Mouse (Mus musculus) limb, embryonic 13.5 days (tissue): ENCODE results near the gene Ugp2. TPM values are rescaled to one million over a fixed set of nuclear protein-coding genes. Genes with fewer than 3 reads are reported as not detected.
A peak's percentile ranks its signal among the peaks of the same experiment; 100 is the strongest.

Source experiments
- ATAC-seq: fragments of 200-750 bp; cut with Nextera tagmentation; 2 replicates; pipeline ENCODE4 v1.8.0; 2017; ENCODE audit warnings: low read depth, moderate number of reproducible peaks, moderate TSS enrichment; ENCODE audit not compliant: low FRiP score
- H3K27ac ChIP-seq: fragments of 300-500 bp; sonication (generic); 2 replicates; pipeline ENCODE4 v1.5.1; 2015; ENCODE audit warnings: inconsistent platforms, mild to moderate bottlenecking, moderate library complexity
- H3K27me3 ChIP-seq: fragments of 300-500 bp; sonication (generic); 2 replicates; pipeline ENCODE4 v1.6.1; 2015; ENCODE audit warnings: mild to moderate bottlenecking, inconsistent platforms
- H3K36me3 ChIP-seq: fragments of 300-500 bp; sonication (generic); 2 replicates; pipeline ENCODE4 v1.6.1; 2015; ENCODE audit warnings: inconsistent platforms, mild to moderate bottlenecking, moderate library complexity
- H3K4me1 ChIP-seq: fragments of 300-500 bp; sonication (generic); 2 replicates; pipeline ENCODE4 v1.6.1; 2015; ENCODE audit warnings: inconsistent platforms
- H3K4me2 ChIP-seq: fragments of 300-500 bp; sonication (generic); replicated peaks from 2 replicates; pipeline ENCODE4 v1.6.1; 2015; ENCODE audit warnings: inconsistent platforms, mild to moderate bottlenecking, moderate library complexity
- H3K4me3 ChIP-seq: fragments of 300-500 bp; sonication (generic); 2 replicates; pipeline ENCODE4 v1.5.1; 2015; ENCODE audit warnings: moderate library complexity, mild to moderate bottlenecking, inconsistent platforms
- H3K9ac ChIP-seq: fragments of 300-500 bp; sonication (generic); 2 replicates; pipeline ENCODE4 v1.6.1; 2015; ENCODE audit warnings: mild to moderate bottlenecking, inconsistent platforms
- H3K9me3 ChIP-seq: fragments of 300-500 bp; sonication (generic); 2 replicates; pipeline ENCODE4 v1.6.1; 2016; ENCODE audit warnings: inconsistent platforms
- WGBS: fragments of 180-500 bp; shearing (Covaris S2); methylation state at CpG from one replicate; pipeline ENCODE4 v1.1.7; 2015; 5-methylcytosine and 5-hydroxymethylcytosine counted together
- polyA plus RNA-seq: library from polyadenylated mRNA; unstranded; fragments of >200 nt; fragmentation: Nextera tagmentation; extraction: Ambion mirVana; gene quantifications from 2 replicates; pipeline ENCODE4 v1.2.1, GENCODE M21; 2015

The Ugp2 gene
- 101 and 109 TPM in 2 replicates for polyA plus RNA-seq

DNA sequence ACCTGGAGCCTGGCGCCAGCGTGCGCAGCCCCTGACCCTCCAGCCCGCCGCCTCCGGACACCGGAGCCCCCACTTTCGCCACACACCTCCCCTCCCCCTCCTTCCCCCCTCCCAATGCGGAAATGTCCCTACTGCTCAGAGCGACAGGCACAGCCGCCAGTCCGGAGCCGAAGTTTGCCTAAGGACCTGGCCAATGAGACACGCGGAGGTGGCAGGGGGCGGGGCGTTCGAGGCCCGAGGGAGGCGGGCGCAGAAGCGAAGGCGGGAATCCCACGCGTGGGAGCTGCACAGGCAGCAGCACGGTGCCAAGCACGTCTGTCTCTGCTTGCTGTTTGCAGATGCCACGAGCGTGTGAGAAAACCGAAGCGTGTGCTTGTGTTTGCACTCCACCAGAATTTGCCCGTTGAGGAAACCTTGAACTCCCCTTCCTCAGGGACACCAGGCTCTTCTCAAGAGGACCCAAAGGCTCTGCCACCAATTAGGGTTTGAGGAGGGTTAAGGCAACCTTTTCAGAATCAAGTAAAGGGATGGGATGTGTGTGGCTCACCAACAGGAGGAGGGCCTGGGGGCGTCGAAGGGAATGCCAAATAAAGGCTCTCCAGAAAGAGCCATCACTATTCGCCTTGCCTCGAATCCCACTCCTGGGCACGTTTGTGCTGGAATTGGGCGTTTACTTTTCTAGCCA, at the start of gene Ugp2:
TSS of gene Ugp2 (minus strand) at position 80 of the 685 bp plus-strand sequence.
- Histone ChIP-seq H3K27me3 (no peaks in the 10 kb centered on the region), H3K36me3 (no peaks in the 10 kb centered on the region), H3K4me3 (peak within 1 kb of the TSS; percentile 74), H3K9me3 (no peaks in the 10 kb centered on the region), H3K9ac (peak within 1 kb of the TSS; percentile 82), H3K4me2 (peak within 1 kb of the TSS; percentile 71), H3K27ac (peak within 1 kb of the TSS; percentile 94), H3K4me1 (peaks cover 33% of the 10 kb centered on the region)
- ATAC-seq, result peak; percentile 94
- 5% methylated on average over 37 of the region's 38 CpGs for WGBS

DNA sequence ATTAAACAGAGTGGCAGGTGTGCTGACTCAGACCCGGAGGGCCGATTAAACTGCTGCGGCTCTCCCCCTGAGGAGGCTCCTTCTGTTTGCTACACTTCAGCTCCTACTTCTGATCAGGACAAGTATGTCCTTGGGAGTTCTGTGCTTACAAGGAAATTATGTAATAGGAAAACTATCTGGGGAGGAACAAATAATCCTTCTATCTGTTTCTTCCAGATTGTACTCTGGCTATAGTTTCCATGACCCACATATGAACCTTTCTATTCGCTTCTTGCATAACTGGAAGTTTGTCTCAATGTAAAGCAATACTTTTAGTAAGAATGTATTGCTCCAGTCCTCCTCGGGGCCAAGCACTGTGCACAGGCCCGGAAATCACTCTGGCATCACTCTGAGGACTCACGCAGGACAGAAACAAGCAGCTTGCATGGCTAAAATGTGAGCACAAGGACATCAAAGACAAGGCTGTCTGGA, 43.9 kb upstream of the Ugp2 start:
- H3K9me3 ChIP-seq, result no peaks in the 10 kb centered on the region
- H3K4me1 ChIP-seq, result 0 out of 2 replicates have a peak, but pooled peaks cover 8% of the 10 kb centered on the region
- H3K4me2 ChIP-seq, result no peak overlapping the region
- H3K4me3 ChIP-seq, result no peak overlapping the region
- H3K27me3 ChIP-seq, result no peaks in the 10 kb centered on the region
- 39% methylated on average over 7 of the region's 7 CpGs for WGBS
- H3K27ac ChIP-seq, result peak overlapping the region; percentile 15; the same call in 1 of the 2 replicates
- H3K9ac ChIP-seq, result no peak overlapping the region
- H3K36me3 ChIP-seq, result no peaks in the 10 kb centered on the region
- peak; percentile 84 for ATAC-seq

DNA sequence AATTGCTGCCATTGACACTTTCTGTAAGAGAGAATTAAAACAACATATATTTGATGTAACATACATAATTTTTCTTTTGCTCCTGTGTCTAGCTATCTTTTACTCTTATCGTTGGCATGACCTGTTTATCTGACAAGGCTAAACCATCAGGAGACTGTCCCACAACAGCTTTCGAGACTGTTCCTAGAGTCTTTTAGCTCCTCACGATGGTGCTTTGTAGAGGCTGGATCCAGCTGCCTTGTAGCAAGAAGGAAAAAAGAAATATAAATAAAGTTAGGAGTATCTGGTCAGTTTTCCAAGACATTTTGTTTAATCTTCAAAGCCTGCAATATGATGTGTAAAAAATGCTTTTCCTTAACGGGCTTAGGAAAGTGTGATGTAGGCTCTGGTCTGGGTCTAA, 35.7 kb upstream of the Ugp2 start:
- no peaks in the 10 kb centered on the region for H3K27me3 ChIP-seq
- H3K36me3 ChIP-seq, result no peaks in the 10 kb centered on the region
- H3K4me2 ChIP-seq, result no peak overlapping the region
- no peak overlapping the region for H3K4me3 ChIP-seq
- no peaks in the 10 kb centered on the region for H3K4me1 ChIP-seq
- WGBS, result 86% methylated on average over 4 of the region's 4 CpGs
- no peak overlapping the region for H3K9ac ChIP-seq
- H3K27ac ChIP-seq, result no peak overlapping the region
- no peaks in the 10 kb centered on the region for H3K9me3 ChIP-seq
- ATAC-seq, result no peak

DNA sequence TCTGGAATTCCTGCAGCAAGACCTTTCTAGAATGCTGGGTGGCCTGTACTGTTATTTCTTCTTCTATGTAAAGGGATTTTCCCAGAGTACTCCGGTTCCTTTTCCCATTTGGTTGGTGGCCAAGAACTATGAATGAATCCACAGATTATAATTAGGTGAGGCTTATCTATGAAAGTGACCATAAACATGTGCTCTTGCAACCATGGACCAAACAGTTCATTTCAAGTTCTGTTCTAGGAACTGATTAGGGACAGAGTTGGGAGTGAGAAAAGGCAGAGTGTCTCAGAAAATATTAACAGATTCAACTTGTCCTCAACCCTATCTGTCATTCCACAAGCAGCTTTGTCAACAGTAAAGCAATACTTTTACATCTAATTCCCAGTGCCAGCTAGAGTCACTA, 35.1 kb upstream of the Ugp2 start:
- Histone ChIP-seq H3K9me3 (no peaks in the 10 kb centered on the region), H3K4me3 (no peak overlapping the region), H3K36me3 (no peaks in the 10 kb centered on the region), H3K27ac (no peak overlapping the region), H3K9ac (no peak overlapping the region), H3K27me3 (no peaks in the 10 kb centered on the region), H3K4me2 (no peak overlapping the region), H3K4me1 (no peaks in the 10 kb centered on the region)
- ATAC-seq, result no peak
- WGBS, result 69% methylated on average over 1 of the region's 1 CpGs

DNA sequence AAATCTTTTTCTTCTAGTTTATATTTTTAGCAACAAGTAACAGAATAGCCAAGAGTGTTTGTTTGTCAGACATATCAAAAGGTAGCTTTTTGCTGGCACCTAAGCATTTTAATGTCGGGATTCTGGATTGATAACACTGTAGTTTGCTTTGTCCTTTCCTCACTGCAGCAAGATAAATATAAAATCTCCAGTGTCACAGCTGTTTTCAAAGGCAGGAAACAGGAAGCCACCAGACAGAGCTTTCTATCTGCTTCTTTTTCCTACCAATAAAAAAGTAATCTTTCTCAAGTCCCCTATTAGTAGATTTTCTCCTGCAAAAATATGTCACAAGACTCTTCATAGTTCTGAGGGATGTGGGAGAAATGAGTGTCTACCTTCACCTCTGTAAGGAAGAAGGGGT, 32.9 kb upstream of the Ugp2 start:
- Histone ChIP-seq H3K27ac (no peak overlapping the region), H3K9me3 (no peaks in the 10 kb centered on the region), H3K4me1 (peaks cover 16% of the 10 kb centered on the region), H3K27me3 (no peaks in the 10 kb centered on the region), H3K4me2 (no peak overlapping the region), H3K36me3 (no peaks in the 10 kb centered on the region), H3K9ac (no peak overlapping the region), H3K4me3 (no peak overlapping the region)
- 71% methylated on average over 1 of the region's 1 CpGs for WGBS
- ATAC-seq, result no peak

DNA sequence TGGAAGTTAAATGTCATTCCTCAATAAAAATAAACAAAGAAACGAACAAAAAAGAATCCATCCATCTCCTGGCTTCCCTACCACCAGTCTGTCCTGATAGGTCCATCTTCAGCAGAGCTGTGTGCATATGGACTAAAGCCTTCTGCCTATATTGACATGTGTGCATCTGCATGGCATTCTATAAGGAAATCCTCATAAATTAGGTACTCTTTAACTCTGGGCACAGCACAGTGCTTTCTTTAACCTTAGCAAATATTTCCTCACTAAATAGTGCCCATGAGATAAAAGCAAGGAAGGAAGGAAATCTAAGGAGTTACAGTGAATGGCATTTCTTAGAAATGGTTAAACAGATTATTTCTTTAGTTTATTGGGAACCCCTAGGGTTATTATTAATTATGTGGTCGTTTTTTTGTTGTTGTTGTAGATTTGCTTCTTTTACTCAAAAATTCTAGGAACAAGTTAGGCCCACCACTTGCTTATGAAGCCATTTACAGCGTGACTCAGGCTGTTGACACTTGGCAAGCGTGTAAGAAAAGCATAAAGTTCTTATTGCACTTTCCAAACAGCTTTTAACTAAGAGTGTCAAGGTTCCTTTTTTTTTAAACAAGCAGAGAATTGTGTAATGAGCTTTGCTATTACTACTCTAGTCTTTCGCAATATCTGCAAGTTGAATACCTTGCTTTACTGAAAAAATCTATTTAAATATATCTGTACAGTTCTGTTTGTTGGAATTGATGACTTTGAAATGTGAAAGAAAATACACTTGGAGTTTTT, 31.7 kb upstream of the Ugp2 start:
- Histone ChIP-seq H3K9ac (no peak overlapping the region), H3K4me2 (no peak overlapping the region), H3K36me3 (no peaks in the 10 kb centered on the region), H3K27me3 (no peaks in the 10 kb centered on the region), H3K4me3 (no peak overlapping the region), H3K27ac (no peak overlapping the region), H3K4me1 (peaks cover 20% of the 10 kb centered on the region), H3K9me3 (no peaks in the 10 kb centered on the region)
- 44% methylated on average over 5 of the region's 5 CpGs for WGBS
- ATAC-seq, result no peak

DNA sequence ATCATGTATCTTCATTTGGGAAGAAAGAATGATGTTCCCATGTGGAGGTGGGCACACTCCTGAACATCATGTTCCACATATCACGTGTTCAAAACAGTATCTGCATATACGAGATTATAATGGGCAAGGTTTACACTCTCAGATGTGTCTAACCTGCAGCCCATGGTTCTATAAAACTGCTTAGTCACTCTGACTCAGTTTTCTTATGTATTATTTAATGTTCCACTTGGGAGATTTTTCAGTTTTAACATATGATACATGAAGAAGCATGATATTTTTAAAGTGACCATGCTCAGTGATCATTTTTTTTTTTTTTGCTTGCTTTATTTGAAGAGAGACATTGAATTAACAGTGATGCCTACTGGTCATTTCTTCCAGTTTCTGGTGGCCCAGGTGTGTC, 30.2 kb upstream of the Ugp2 start:
- Histone ChIP-seq H3K9me3 (no peaks in the 10 kb centered on the region), H3K9ac (no peak overlapping the region), H3K36me3 (no peaks in the 10 kb centered on the region), H3K27me3 (no peaks in the 10 kb centered on the region), H3K4me1 (peaks cover 20% of the 10 kb centered on the region), H3K4me2 (no peak overlapping the region), H3K4me3 (no peak overlapping the region), H3K27ac (no peak overlapping the region)
- WGBS, result 83% methylated on average over 2 of the region's 2 CpGs
- no peak for ATAC-seq

DNA sequence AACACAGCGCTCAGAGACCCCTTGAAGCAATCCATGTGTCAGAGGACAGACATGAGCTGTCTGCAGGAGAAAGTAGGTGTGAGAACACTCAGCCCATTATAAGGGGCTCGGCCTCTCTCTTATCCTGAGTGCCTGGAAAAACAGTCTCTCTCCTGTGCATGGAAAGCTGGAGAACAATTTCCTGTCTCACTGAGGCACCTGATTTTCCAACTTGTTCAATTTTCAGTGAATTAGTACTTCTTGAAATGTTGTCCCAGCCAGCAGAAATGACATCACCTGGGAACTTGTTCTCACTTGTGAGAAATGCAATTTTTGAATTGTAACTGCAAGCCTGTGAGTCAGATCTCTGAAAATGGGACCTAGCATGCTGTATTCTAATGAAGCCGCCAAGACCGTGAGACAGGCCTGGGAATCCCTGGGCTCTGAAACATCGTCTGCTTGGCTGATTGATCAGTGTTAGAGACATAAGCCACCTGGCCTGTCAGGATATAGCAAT, 28.2 kb upstream of the Ugp2 start:
- 8% methylated on average over 5 of the region's 5 CpGs for WGBS
- H3K4me3 ChIP-seq, result no peak overlapping the region
- H3K4me1 ChIP-seq, result peaks cover 20% of the 10 kb centered on the region
- no peak overlapping the region for H3K9ac ChIP-seq
- no peaks in the 10 kb centered on the region for H3K27me3 ChIP-seq
- no peaks in the 10 kb centered on the region for H3K36me3 ChIP-seq
- H3K9me3 ChIP-seq, result peaks cover 4% of the 10 kb centered on the region; the same call in 1 of the 2 replicates
- ATAC-seq, result peak; percentile 88
- peak overlapping the region; percentile 78; the same call in 1 of the 2 replicates for H3K27ac ChIP-seq
- H3K4me2 ChIP-seq, result no peak overlapping the region; the same call in 1 of the 2 replicates

DNA sequence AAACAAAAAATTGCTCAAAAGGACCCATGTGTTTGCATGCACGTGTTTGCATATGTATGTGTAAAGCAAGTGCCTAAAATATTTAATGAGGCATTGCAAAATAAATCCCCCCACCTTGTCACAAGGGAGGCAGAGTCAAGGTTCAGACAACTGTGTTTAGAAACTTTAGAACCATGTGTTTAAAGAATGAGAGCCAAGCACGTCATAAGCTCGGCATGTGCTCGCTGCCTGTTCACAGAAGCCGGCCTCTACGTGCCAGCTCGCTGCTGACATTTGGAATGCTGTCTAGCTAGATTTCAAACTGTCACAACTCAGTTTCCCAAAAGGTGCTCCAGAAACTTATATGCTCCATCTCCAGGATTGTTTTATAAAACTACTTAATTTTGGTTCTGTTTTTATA, 27.5 kb upstream of the Ugp2 start:
- Histone ChIP-seq H3K4me1 (peaks cover 20% of the 10 kb centered on the region), H3K4me2 (no peak overlapping the region), H3K4me3 (no peak overlapping the region), H3K9ac (no peak overlapping the region), H3K36me3 (no peaks in the 10 kb centered on the region), H3K27ac (no peak overlapping the region), H3K9me3 (peaks cover 4% of the 10 kb centered on the region; the same call in 1 of the 2 replicates), H3K27me3 (no peaks in the 10 kb centered on the region)
- peak; percentile 79 for ATAC-seq
- 17% methylated on average over 7 of the region's 7 CpGs for WGBS

DNA sequence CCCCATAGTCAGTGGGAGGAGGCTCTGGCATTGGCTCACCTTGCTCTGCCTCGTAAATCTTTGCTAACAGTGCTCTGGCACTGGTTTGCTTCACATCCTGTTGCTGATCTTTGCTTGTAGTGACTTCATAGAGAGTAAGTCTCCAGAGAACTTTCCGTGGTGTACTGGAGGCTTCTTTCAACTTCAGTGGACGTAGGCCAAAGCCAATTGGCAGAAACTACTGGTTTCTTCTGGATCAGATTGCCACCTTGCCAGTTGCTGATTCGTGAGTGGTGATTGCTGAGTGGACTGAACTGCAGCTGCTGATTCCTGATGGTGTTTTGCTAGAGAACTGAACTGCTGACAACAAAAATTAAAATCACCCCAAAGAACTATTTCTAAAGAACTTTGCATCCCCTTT, 15.8 kb upstream of the Ugp2 start:
- H3K27me3 ChIP-seq, result no peaks in the 10 kb centered on the region
- H3K9me3 ChIP-seq, result peaks cover 3% of the 10 kb centered on the region; the same call in 1 of the 2 replicates
- no peak for ATAC-seq
- H3K27ac ChIP-seq, result no peak overlapping the region
- WGBS, result 63% methylated on average over 4 of the region's 4 CpGs
- no peak overlapping the region for H3K9ac ChIP-seq
- H3K4me2 ChIP-seq, result no peak overlapping the region
- H3K4me3 ChIP-seq, result no peak overlapping the region
- no peaks in the 10 kb centered on the region for H3K4me1 ChIP-seq
- H3K36me3 ChIP-seq, result no peaks in the 10 kb centered on the region

DNA sequence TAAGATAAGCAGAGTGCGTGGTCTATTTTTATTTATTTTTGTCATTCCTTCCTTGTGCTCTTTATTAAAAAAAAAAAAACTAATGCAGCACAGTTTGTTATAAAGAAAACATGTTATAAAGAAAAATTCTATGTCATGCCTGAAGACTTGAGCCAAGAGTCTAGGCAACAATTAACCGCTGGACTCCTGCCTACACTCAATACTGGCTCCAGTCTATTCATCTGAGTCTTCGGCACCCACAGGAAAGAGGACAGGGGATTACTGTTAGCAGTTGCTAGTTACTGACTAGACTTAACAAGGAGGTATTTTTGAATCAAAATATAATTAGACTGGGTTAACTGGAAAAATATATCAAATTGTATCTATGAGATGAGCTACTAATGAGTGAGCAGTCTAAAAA, 3.1 kb upstream of the Ugp2 start:
- Histone ChIP-seq H3K27me3 (no peaks in the 10 kb centered on the region), H3K9ac (no peak overlapping the region), H3K36me3 (no peaks in the 10 kb centered on the region), H3K9me3 (no peaks in the 10 kb centered on the region), H3K4me2 (no peak overlapping the region), H3K4me3 (no peak overlapping the region), H3K4me1 (peaks cover 14% of the 10 kb centered on the region), H3K27ac (no peak overlapping the region)
- WGBS, result 83% methylated on average over 3 of the region's 3 CpGs
- no peak for ATAC-seq

DNA sequence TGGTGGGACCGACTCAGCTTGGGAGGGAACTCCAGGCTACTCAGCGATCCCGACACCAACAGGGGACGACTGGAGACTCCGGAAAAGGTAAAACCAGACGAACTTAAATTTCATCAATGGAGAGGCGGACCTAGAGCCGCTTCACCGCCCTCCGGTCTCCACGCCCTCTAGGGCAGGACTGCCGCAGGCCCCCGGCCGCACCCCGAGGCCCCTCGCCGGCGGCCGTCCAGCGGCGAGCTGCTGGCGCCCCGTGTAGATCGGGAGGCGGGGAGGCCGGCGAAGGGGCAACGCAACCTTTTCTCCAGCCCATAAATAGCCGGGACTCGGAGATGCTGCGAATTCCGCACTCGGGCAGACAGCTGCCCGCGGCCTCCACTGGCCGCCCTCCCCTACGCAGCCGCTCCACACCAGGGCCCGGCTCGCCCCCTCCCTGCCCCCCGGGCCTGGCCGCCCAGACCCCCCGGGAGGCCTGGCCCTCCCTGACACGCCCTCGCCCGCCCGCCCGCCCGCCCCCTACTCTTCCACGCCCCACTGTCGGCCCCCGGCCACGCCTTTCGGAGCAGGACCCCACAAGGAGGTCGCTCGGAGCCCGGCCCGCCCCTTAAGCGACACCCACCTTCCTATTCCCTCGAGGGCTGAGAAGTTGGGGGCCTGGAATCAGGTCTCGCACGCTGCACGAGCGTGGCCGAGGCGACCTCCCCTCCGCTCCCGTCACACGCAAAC, 441 bp downstream of the Ugp2 start:
- peak; percentile 93 for ATAC-seq
- peak overlapping the region; percentile 94 for H3K27ac ChIP-seq
- peak overlapping the region; percentile 82 for H3K9ac ChIP-seq
- peak overlapping the region; percentile 71 for H3K4me2 ChIP-seq
- peak overlapping the region; percentile 74 for H3K4me3 ChIP-seq
- no peaks in the 10 kb centered on the region for H3K27me3 ChIP-seq
- peaks cover 33% of the 10 kb centered on the region for H3K4me1 ChIP-seq
- H3K36me3 ChIP-seq, result no peaks in the 10 kb centered on the region
- no peaks in the 10 kb centered on the region for H3K9me3 ChIP-seq
- WGBS, result under 1% methylated on average over 66 of the region's 69 CpGs
